Mouse (Mus musculus) limb, embryonic 15.5 days (tissue): ENCODE results near the gene Nacad. TPM values are rescaled to one million over a fixed set of nuclear protein-coding genes. Genes with fewer than 3 reads are reported as not detected.

Experiments
- ATAC-seq: fragments of 200-750 bp; cut with Nextera tagmentation; 2 replicates; pipeline ENCODE4 v1.8.0; 2017; ENCODE audit warnings: low read depth, moderate TSS enrichment; ENCODE audit not compliant: insufficient number of reproducible peaks, low FRiP score, low TSS enrichment
- H3K27ac ChIP-seq: fragments of 300-500 bp; sonication (generic); 2 replicates; pipeline ENCODE4 v1.5.1; 2015; ENCODE audit warnings: moderate library complexity, mild to moderate bottlenecking, inconsistent platforms
- H3K27me3 ChIP-seq: fragments of 300-500 bp; sonication (generic); 2 replicates; pipeline ENCODE4 v1.6.1; 2015; ENCODE audit warnings: inconsistent platforms
- H3K36me3 ChIP-seq: fragments of 300-500 bp; sonication (generic); 2 replicates; pipeline ENCODE4 v1.6.1; 2015; ENCODE audit warnings: inconsistent platforms
- H3K4me1 ChIP-seq: fragments of 300-500 bp; sonication (generic); 2 replicates; pipeline ENCODE4 v1.6.1; 2015; ENCODE audit warnings: inconsistent platforms
- H3K4me2 ChIP-seq: fragments of 300-500 bp; sonication (generic); 2 replicates; pipeline ENCODE4 v1.6.1; 2015; ENCODE audit warnings: mild to moderate bottlenecking, inconsistent platforms
- H3K4me3 ChIP-seq: fragments of 300-500 bp; sonication (generic); 2 replicates; pipeline ENCODE4 v1.5.1; 2015; ENCODE audit warnings: mild to moderate bottlenecking, inconsistent platforms
- H3K9ac ChIP-seq: fragments of 300-500 bp; sonication (generic); 2 replicates; pipeline ENCODE4 v1.6.1; 2015; ENCODE audit warnings: inconsistent platforms
- H3K9me3 ChIP-seq: fragments of 300-500 bp; sonication (generic); 2 replicates; pipeline ENCODE4 v1.6.1; 2016; ENCODE audit warnings: inconsistent platforms
- WGBS: fragments of 180-500 bp; shearing (Covaris S2); methylation state at CpG from one replicate; pipeline ENCODE4 v1.1.7; 2015; 5-methylcytosine and 5-hydroxymethylcytosine counted together
- polyA plus RNA-seq: library from polyadenylated mRNA; unstranded; fragments of >200 nt; fragmentation: Nextera tagmentation; extraction: Ambion mirVana; gene quantifications from 2 replicates; pipeline ENCODE4 v1.2.1, GENCODE M21; 2015

The Nacad gene
- polyA plus RNA-seq, 1 experiment from 2014 or later, result 1.6 TPM

GRCm38 (mm10) chr11:6568584-6569409 is 37.1 kb downstream of the Nacad start:
- H3K4me3 ChIP-seq, result no peak overlapping the region
- WGBS, result 70% methylated on average over 11 of the region's 11 CpGs
- no peaks in the 10 kb centered on the region for H3K4me1 ChIP-seq
- no peak for ATAC-seq
- peaks cover 17% of the 10 kb centered on the region for H3K36me3 ChIP-seq
- no peak overlapping the region for H3K9ac ChIP-seq
- no peaks in the 10 kb centered on the region for H3K9me3 ChIP-seq
- no peak overlapping the region for H3K4me2 ChIP-seq
- H3K27me3 ChIP-seq, result no peaks in the 10 kb centered on the region
- no peak overlapping the region for H3K27ac ChIP-seq

DNA sequence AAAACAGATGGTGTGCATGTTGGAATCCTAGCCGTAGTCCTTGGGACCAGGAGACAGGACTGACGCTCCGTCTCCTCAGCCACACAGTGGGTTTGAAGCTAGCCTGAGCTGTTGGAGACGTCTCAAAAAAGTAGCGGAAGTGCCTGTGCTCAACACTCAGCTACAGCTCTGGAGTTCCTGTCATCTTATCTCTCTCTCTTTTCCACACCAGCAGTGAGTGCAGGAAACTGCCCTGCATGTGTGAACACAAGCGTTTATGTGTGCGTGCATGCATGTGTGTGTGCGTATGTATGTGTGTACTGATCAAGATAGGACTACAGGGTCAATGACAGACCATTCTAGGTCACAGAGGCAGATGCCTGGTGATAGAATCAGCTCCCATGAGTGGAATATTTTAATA is 37.9 kb downstream of the Nacad start:
- no peak overlapping the region for H3K4me2 ChIP-seq
- no peak overlapping the region for H3K4me3 ChIP-seq
- H3K36me3 ChIP-seq, result peaks cover 17% of the 10 kb centered on the region
- no peaks in the 10 kb centered on the region for H3K27me3 ChIP-seq
- H3K9ac ChIP-seq, result no peak overlapping the region
- H3K27ac ChIP-seq, result no peak overlapping the region
- H3K4me1 ChIP-seq, result no peaks in the 10 kb centered on the region
- no peak for ATAC-seq
- H3K9me3 ChIP-seq, result no peaks in the 10 kb centered on the region
- 90% methylated on average over 8 of the region's 8 CpGs for WGBS

DNA sequence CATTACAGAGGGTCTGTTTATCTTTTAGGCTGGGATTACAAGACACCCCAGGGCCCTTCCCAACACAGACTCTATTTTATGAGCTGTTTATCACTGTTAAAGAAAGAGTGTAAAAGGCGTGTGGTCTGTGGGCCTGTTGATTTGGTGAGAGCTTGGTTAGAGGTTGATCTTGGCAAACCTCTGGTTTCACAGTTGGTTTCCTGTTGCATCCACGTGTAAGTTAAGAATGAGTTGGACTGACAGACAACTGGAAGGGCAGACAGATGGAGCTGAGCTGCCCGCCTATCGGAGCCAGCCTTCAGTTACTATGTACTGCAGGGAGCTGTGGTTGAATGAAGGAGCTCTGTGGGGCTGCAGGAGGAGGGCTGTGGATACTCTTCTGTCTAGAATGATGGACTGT is 39.4 kb downstream of the Nacad start:
- no peak overlapping the region for H3K4me2 ChIP-seq
- H3K9ac ChIP-seq, result no peak overlapping the region
- 51% methylated on average over 4 of the region's 4 CpGs for WGBS
- no peak for ATAC-seq
- no peaks in the 10 kb centered on the region for H3K9me3 ChIP-seq
- no peak overlapping the region for H3K4me3 ChIP-seq
- H3K36me3 ChIP-seq, result peaks cover 17% of the 10 kb centered on the region
- H3K27me3 ChIP-seq, result no peaks in the 10 kb centered on the region
- H3K4me1 ChIP-seq, result peaks cover 4% of the 10 kb centered on the region; the same call in 1 of the 2 replicates
- no peak overlapping the region for H3K27ac ChIP-seq

GRCm38 (mm10) chr11:6563201-6563600 is 42.7 kb downstream of the Nacad start:
- no peak for ATAC-seq
- H3K36me3 ChIP-seq, result peaks cover 3% of the 10 kb centered on the region; the same call in 1 of the 2 replicates
- no peak overlapping the region for H3K9ac ChIP-seq
- H3K27me3 ChIP-seq, result no peaks in the 10 kb centered on the region
- H3K27ac ChIP-seq, result no peak overlapping the region
- no peak overlapping the region for H3K4me3 ChIP-seq
- no peak overlapping the region for H3K4me2 ChIP-seq
- 88% methylated on average over 4 of the region's 4 CpGs for WGBS
- H3K4me1 ChIP-seq, result peaks cover 7% of the 10 kb centered on the region; the same call in 1 of the 2 replicates
- no peaks in the 10 kb centered on the region for H3K9me3 ChIP-seq

GRCm38 (mm10) chr11:6562359-6562758 is 43.5 kb downstream of the Nacad start:
- H3K36me3 ChIP-seq, result peaks cover 5% of the 10 kb centered on the region; the same call in 1 of the 2 replicates
- H3K27ac ChIP-seq, result no peak overlapping the region
- H3K4me1 ChIP-seq, result peaks cover 7% of the 10 kb centered on the region; the same call in 1 of the 2 replicates
- 80% methylated on average over 6 of the region's 6 CpGs for WGBS
- no peak overlapping the region for H3K4me3 ChIP-seq
- 0 out of 2 replicates have a peak, but pooled peaks have one; percentile 23 for ATAC-seq
- no peak overlapping the region for H3K4me2 ChIP-seq
- no peak overlapping the region for H3K9ac ChIP-seq
- no peaks in the 10 kb centered on the region for H3K27me3 ChIP-seq
- H3K9me3 ChIP-seq, result no peaks in the 10 kb centered on the region

- Histone ChIP-seq H3K4me3 (no peak overlapping the region), H3K36me3 (peaks cover 10% of the 10 kb centered on the region; the same call in 1 of the 2 replicates), H3K9me3 (no peaks in the 10 kb centered on the region), H3K9ac (no peak overlapping the region), H3K4me1 (peaks cover 7% of the 10 kb centered on the region; the same call in 1 of the 2 replicates), H3K4me2 (no peak overlapping the region), H3K27me3 (no peaks in the 10 kb centered on the region), H3K27ac (no peak overlapping the region)
- 93% methylated on average over 4 of the region's 4 CpGs for WGBS
- no peak for ATAC-seq
Measured at GRCm38 (mm10) chr11:6561474-6561873, 44.4 kb downstream of the Nacad start.

DNA sequence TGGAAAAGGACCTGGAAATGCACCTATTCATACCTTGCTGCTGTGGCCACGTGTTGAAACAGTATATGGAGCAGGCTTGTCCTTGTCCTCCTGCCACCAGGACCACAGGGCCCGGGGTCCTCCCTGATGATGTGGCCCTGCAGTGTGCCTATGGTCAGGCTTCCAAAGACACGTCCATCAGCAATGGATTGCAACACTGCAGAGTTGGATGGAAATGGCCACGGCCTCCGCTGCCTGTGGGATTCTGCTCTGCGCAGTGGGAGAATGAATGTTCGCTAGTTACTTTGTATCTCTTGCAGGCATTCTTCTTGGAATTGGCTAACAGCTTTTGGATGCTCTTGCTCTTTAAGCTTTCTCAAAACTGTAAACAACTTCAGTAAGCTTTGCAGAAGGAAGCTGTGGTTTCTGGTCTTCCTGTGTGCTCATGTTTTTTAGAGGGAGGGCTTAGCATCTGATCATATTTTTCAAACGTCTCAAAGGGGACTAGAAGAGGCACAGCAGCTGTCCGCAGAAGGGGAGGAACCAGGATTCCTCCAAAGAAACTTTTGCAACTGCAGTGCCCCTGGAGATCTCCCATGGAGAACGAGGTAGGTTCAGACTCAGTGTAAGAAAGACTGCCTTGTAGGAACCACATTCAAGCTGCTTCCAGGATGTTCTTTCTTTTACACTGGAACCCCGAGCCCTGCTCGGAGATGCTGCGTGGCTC is 45.0 kb downstream of the Nacad start:
- Histone ChIP-seq H3K27ac (0 out of 2 replicates have a peak overlapping the region, but pooled peaks have one; percentile 22), H3K27me3 (no peaks in the 10 kb centered on the region), H3K4me1 (peaks cover 7% of the 10 kb centered on the region; the same call in 1 of the 2 replicates), H3K36me3 (peaks cover 10% of the 10 kb centered on the region; the same call in 1 of the 2 replicates), H3K9me3 (no peaks in the 10 kb centered on the region), H3K4me3 (no peak overlapping the region), H3K9ac (no peak overlapping the region), H3K4me2 (no peak overlapping the region)
- 79% methylated on average over 13 of the region's 13 CpGs for WGBS
- no peak for ATAC-seq

- 88% methylated on average over 2 of the region's 2 CpGs for WGBS
- H3K36me3 ChIP-seq, result peaks cover 10% of the 10 kb centered on the region; the same call in 1 of the 2 replicates
Measured at GRCm38 (mm10) chr11:6559996-6560395, 45.9 kb downstream of the Nacad start.

DNA sequence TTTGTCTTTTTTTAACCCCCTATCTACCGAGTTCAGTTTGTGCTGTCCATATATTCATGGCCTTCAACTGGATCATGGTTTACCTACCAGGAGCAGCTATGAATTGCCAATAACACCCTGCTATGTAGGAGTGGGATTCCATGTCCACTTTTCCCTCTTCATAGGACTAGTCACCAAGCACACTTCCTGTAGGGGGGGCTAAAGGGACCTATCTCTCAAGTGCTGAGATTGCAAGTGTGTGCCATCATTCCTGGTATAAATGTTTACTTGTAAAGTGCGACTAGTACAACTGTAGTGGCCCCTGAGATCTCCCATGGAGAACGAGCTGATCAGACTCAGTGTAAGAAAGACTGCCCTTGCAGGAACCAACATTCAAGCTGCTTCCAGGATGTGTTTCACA is 47.6 kb downstream of the Nacad start:
- no peak for ATAC-seq
- H3K9ac ChIP-seq, result no peak overlapping the region
- peaks cover 9% of the 10 kb centered on the region; the same call in 1 of the 2 replicates for H3K36me3 ChIP-seq
- H3K9me3 ChIP-seq, result no peaks in the 10 kb centered on the region
- H3K4me3 ChIP-seq, result no peak overlapping the region
- no peak overlapping the region for H3K27ac ChIP-seq
- WGBS, result 84% methylated on average over 3 of the region's 3 CpGs
- peaks cover 11% of the 10 kb centered on the region; the same call in 1 of the 2 replicates for H3K4me1 ChIP-seq
- H3K4me2 ChIP-seq, result no peak overlapping the region
- no peaks in the 10 kb centered on the region for H3K27me3 ChIP-seq

More at GRCm38 (mm10) chr11:6559996-6560395, 45.9 kb downstream of the Nacad start:
- Histone ChIP-seq H3K27ac (no peak overlapping the region), H3K4me2 (no peak overlapping the region), H3K4me1 (peaks cover 8% of the 10 kb centered on the region; the same call in 1 of the 2 replicates), H3K9ac (no peak overlapping the region), H3K9me3 (no peaks in the 10 kb centered on the region), H3K27me3 (no peaks in the 10 kb centered on the region), H3K4me3 (no peak overlapping the region)
- ATAC-seq, result no peak

DNA sequence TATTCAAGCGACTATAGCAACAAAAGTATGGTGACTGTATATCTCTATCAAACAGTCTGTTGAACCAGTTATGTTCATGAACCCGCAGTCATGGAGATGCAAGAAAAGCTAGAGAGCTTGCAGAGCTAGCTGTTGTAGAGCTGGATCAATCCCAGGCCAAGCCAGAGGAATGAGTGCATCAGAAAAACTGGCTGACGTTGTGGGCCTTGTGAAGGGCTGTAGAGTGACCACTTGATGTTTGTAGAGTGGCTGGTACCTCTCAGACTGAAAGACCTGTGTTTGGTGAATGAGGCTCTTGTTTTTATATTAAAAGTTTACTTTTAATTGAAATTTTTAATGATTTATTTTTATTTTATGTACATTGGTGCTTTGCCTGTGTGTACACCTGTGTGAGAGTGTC is 55.7 kb downstream of the Nacad start:
- ATAC-seq, result no peak
- Histone ChIP-seq H3K4me1 (peaks cover 16% of the 10 kb centered on the region), H3K4me3 (no peak overlapping the region), H3K4me2 (no peak overlapping the region), H3K9ac (no peak overlapping the region), H3K9me3 (no peaks in the 10 kb centered on the region), H3K36me3 (peaks cover 8% of the 10 kb centered on the region; the same call in 1 of the 2 replicates), H3K27me3 (no peaks in the 10 kb centered on the region), H3K27ac (no peak overlapping the region)
- WGBS, result 92% methylated on average over 3 of the region's 3 CpGs

GRCm38 (mm10) chr11:6549770-6550169 is 56.1 kb downstream of the Nacad start:
- no peak overlapping the region for H3K4me2 ChIP-seq
- H3K27ac ChIP-seq, result no peak overlapping the region
- no peaks in the 10 kb centered on the region for H3K9me3 ChIP-seq
- H3K27me3 ChIP-seq, result no peaks in the 10 kb centered on the region
- ATAC-seq, result no peak
- WGBS, result 90% methylated on average over 2 of the region's 2 CpGs
- no peak overlapping the region for H3K4me3 ChIP-seq
- H3K36me3 ChIP-seq, result peaks cover 8% of the 10 kb centered on the region; the same call in 1 of the 2 replicates
- peaks cover 13% of the 10 kb centered on the region for H3K4me1 ChIP-seq
- no peak overlapping the region for H3K9ac ChIP-seq
